Mouse (Mus musculus): ENCODE data around the gene Abcg1. TPM values are rescaled to one million over a fixed set of nuclear protein-coding genes. Genes with fewer than 3 reads are reported as not detected.

Abcg1 gene
- polyA plus RNA-seq, 1 experiment from 2014 or later: 9.3 TPM

GRCm38 (mm10) chr17:31070403-31071185 lies 13.1 kb downstream of the Abcg1 start:
- no peak overlapping the region for H3K4me3 ChIP-seq (replicated peaks)
- H3K4me2 ChIP-seq: peak overlapping the region; percentile 27
- no peak overlapping the region for H3K9ac ChIP-seq
- no peak for ATAC-seq (ENCODE audit: insufficient read depth)
- 21% methylated on average over 6 of the region's 6 CpGs for WGBS (ENCODE audit: insufficient replicate concordance)
- no peaks in the 10 kb centered on the region for H3K36me3 ChIP-seq (replicated peaks)
- peaks cover 80% of the 10 kb centered on the region for H3K4me1 ChIP-seq (replicated peaks)
- H3K27me3 ChIP-seq: no peaks in the 10 kb centered on the region
- H3K27ac ChIP-seq (replicated peaks): peak overlapping the region; percentile 60
- H3K9me3 ChIP-seq (replicated peaks): no peaks in the 10 kb centered on the region

GRCm38 (mm10) chr17:31071421-31072301 lies 14.2 kb downstream of the Abcg1 start:
- no peaks in the 10 kb centered on the region for H3K36me3 ChIP-seq (replicated peaks)
- WGBS (ENCODE audit: insufficient replicate concordance): 26% methylated on average over 18 of the region's 18 CpGs
- H3K9ac ChIP-seq: 0 out of 2 replicates have a peak overlapping the region, but pooled peaks have one; percentile 4
- H3K4me3 ChIP-seq (replicated peaks): no peak overlapping the region
- ATAC-seq (ENCODE audit: insufficient read depth): peak; percentile 20; the same call in 1 of the 2 replicates
- H3K4me1 ChIP-seq (replicated peaks): peaks cover 90% of the 10 kb centered on the region
- H3K9me3 ChIP-seq (replicated peaks): no peaks in the 10 kb centered on the region
- H3K27me3 ChIP-seq: no peaks in the 10 kb centered on the region
- peak overlapping the region; percentile 49 for H3K27ac ChIP-seq (replicated peaks)
- H3K4me2 ChIP-seq: peak overlapping the region; percentile 27

DNA sequence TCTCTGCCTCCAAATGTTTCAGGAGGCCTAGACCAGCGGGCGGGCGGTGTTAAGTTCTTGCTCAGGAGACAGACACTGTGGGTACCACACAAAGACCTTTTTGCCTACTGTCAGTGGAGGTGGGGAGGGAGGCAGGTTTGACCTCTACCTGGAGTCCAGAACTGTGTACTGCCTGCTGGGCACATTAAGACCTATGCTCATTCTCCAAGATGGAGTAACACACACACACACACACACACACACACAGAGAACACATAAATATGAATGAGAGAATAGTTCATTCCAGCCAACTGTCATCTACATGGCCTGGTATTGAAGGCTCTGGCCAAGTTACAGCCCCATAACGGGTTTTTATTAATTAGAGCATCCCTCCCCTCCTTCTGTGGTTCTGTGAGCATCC lies 15.4 kb downstream of the Abcg1 start:
- no peak overlapping the region for H3K9ac ChIP-seq
- no peaks in the 10 kb centered on the region for H3K36me3 ChIP-seq (replicated peaks)
- H3K9me3 ChIP-seq (replicated peaks): no peaks in the 10 kb centered on the region
- peaks cover 93% of the 10 kb centered on the region for H3K4me1 ChIP-seq (replicated peaks)
- H3K4me3 ChIP-seq (replicated peaks): peak overlapping the region; percentile 53
- peak overlapping the region; percentile 87 for H3K4me2 ChIP-seq
- H3K27me3 ChIP-seq: no peaks in the 10 kb centered on the region
- WGBS (ENCODE audit: insufficient replicate concordance): 71% methylated on average over 4 of the region's 4 CpGs
- no peak for ATAC-seq (ENCODE audit: insufficient read depth)
- H3K27ac ChIP-seq (replicated peaks): peak overlapping the region; percentile 81

DNA sequence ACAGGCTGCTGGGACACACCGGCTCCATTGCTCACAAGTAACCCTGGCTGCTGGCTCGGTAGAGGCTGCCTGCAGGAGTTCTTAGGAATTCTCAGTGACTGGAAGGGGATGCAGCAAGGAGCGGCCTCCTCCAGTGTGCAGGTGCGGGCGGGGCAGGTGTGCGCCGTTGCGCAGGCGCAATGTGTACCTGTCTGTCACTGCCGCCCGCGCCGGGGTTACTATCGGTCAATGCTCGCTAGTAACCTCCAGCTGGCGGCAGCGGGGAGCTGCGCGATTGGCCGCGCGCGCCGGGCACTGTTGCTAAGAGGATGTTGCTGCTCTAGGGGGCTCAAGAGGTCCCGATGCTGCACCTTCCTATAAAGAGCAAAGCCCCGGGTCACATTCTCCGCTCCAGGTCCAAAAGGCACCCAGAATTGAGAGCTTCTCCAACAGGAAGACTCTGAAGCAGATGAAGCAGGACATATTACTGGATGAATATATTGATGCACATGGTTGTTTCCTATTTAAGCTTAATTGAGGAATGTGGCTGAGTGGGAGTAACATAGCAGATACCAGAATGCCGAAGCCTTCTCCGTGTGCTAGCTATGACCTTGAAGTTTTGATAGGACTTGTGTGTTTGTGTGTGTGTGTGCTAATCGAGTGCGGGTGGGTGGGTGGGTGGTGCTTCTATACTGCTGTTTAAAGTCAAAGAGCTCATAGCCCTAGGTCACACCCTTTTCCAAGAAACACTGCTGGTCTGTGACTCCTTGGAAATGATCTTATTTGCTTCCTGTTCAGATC lies 16.0 kb downstream of the Abcg1 start:
- Histone ChIP-seq H3K9ac (peak overlapping the region; percentile 50), H3K4me2 (peak overlapping the region; percentile 87), H3K27ac (replicated peaks) (peak overlapping the region; percentile 81), H3K27me3 (no peaks in the 10 kb centered on the region), H3K4me1 (replicated peaks) (peaks cover 93% of the 10 kb centered on the region), H3K36me3 (replicated peaks) (no peaks in the 10 kb centered on the region), H3K9me3 (replicated peaks) (no peaks in the 10 kb centered on the region), H3K4me3 (replicated peaks) (peak overlapping the region; percentile 53)
- 4% methylated on average over 31 of the region's 31 CpGs for WGBS (ENCODE audit: insufficient replicate concordance)
- ATAC-seq (ENCODE audit: insufficient read depth): peak; percentile 75

DNA sequence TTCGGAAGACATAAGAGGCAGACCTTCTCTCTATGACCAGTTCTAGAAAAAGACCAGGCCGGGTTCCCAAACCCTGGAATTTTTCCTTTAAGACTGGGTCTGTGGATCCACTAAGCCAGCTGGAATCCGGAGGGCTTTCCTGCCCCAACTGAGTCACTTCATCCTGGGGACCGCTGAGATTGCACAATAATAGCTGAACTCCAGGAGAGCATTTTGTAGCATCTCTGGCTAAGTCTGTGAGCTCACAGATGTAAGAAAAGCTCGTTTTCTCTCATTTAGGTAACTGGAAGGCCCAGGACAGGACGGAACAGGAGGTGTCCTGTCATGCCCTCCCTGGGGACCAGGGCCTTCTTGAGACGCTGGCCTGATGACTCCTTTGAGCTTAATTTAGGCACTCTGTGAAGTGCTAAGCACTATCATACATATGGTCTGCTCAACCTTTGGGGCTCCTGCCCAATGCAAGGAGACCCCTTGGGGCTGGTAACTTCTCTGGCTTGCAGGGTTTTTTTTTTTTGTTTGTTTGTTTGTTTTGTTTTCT lies 16.6 kb downstream of the Abcg1 start:
- peaks cover 94% of the 10 kb centered on the region for H3K4me1 ChIP-seq (replicated peaks)
- 14% methylated on average over 7 of the region's 7 CpGs for WGBS (ENCODE audit: insufficient replicate concordance)
- no peaks in the 10 kb centered on the region for H3K27me3 ChIP-seq
- no peak for ATAC-seq (ENCODE audit: insufficient read depth)
- peak overlapping the region; percentile 81 for H3K27ac ChIP-seq (replicated peaks)
- H3K9ac ChIP-seq: peak overlapping the region; percentile 50
- peak overlapping the region; percentile 53 for H3K4me3 ChIP-seq (replicated peaks)
- no peaks in the 10 kb centered on the region for H3K36me3 ChIP-seq (replicated peaks)
- H3K4me2 ChIP-seq: peak overlapping the region; percentile 87
- H3K9me3 ChIP-seq (replicated peaks): no peaks in the 10 kb centered on the region

- 37% methylated on average over 3 of the region's 3 CpGs for WGBS (ENCODE audit: insufficient replicate concordance)
- Histone ChIP-seq H3K27me3 (no peaks in the 10 kb centered on the region), H3K4me1 (replicated peaks) (peaks cover 89% of the 10 kb centered on the region), H3K9ac (no peak overlapping the region), H3K27ac (replicated peaks) (peak overlapping the region; percentile 81), H3K36me3 (replicated peaks) (no peaks in the 10 kb centered on the region), H3K4me2 (peak overlapping the region; percentile 87), H3K4me3 (replicated peaks) (peak overlapping the region; percentile 53; the same call in 1 of the 2 replicates), H3K9me3 (replicated peaks) (no peaks in the 10 kb centered on the region)
- ATAC-seq (ENCODE audit: insufficient read depth): no peak
Measured at GRCm38 (mm10) chr17:31074666-31075065, 17.2 kb downstream of the Abcg1 start.

DNA sequence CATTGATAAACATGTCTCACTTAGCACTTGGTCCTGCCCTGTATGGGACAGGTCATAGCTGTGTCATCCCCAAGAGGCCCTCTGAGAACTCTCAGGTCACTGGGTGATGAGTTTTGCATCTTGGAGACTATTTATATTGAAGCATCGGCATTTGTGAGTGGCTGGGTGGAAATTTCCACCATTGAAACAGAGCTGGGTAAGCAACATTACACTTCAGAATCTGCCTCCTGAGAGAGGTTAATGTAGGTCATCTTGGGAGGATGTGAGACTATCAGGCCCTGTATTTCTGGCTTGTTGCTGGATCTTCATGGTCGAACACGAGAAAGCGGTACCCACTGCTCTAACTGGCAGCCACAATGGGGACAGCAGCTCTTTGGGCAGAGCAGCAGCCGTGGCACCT lies 18.0 kb downstream of the Abcg1 start:
- Histone ChIP-seq H3K4me3 (replicated peaks) (no peak overlapping the region), H3K36me3 (replicated peaks) (no peaks in the 10 kb centered on the region), H3K9ac (no peak overlapping the region), H3K9me3 (replicated peaks) (no peaks in the 10 kb centered on the region), H3K4me1 (replicated peaks) (peaks cover 84% of the 10 kb centered on the region), H3K4me2 (no peak overlapping the region), H3K27ac (replicated peaks) (peak overlapping the region; percentile 81; the same call in 1 of the 2 replicates), H3K27me3 (no peaks in the 10 kb centered on the region)
- no peak for ATAC-seq (ENCODE audit: insufficient read depth)
- 77% methylated on average over 5 of the region's 5 CpGs for WGBS (ENCODE audit: insufficient replicate concordance)

DNA sequence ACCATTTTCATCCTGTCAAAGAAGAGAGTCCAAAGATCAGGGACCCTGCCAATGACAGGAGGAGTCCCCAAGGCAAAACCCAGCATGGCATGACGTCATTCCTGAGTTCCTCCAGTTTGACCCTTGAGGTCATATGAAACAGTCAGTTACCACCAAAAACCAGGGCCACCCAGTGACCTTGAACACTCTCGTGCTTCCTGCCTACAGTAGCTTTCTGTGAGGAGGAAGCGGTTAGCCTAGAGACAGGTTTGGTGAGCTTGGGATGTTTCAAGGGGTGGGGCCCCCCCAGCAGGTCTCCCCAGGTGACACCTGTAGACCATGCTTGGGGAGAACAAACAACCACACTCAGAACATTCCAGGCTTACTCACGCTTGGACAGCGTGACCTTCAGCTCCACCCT lies 20.1 kb downstream of the Abcg1 start:
- Histone ChIP-seq H3K27ac (replicated peaks) (no peak overlapping the region), H3K4me1 (replicated peaks) (peaks cover 74% of the 10 kb centered on the region)
- no peak for ATAC-seq (ENCODE audit: insufficient read depth)

DNA sequence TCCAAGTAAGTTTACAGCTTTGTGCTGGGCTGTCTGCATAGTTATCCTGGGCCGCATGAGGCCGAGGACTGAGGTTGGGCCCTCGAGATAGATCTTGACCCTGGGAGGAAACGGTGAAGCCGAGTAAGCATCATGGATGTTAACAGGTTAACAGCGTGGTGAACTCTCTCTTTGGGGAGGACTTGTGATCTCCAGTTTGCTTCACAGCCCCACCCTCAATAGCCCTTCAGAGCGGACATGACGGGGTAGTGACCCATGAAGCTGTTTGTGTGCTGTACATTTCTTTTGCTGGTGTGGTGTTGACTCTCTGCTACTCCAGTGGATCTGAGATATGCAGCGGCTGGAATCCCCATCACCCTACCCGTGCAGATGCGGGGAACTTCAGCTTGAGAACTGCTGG lies 21.1 kb downstream of the Abcg1 start:
- H3K27ac ChIP-seq (replicated peaks): peak overlapping the region; percentile 24; the same call in 1 of the 2 replicates
- no peaks in the 10 kb centered on the region for H3K27me3 ChIP-seq
- WGBS (ENCODE audit: insufficient replicate concordance): 73% methylated on average over 11 of the region's 11 CpGs

More for the DNA sequence above, 20.1 kb downstream of the Abcg1 start:
- Histone ChIP-seq H3K4me2 (no peak overlapping the region), H3K36me3 (replicated peaks) (no peaks in the 10 kb centered on the region), H3K27me3 (no peaks in the 10 kb centered on the region), H3K4me3 (replicated peaks) (no peak overlapping the region), H3K9ac (no peak overlapping the region), H3K9me3 (replicated peaks) (no peaks in the 10 kb centered on the region)
- 70% methylated on average over 5 of the region's 5 CpGs for WGBS (ENCODE audit: insufficient replicate concordance)

DNA sequence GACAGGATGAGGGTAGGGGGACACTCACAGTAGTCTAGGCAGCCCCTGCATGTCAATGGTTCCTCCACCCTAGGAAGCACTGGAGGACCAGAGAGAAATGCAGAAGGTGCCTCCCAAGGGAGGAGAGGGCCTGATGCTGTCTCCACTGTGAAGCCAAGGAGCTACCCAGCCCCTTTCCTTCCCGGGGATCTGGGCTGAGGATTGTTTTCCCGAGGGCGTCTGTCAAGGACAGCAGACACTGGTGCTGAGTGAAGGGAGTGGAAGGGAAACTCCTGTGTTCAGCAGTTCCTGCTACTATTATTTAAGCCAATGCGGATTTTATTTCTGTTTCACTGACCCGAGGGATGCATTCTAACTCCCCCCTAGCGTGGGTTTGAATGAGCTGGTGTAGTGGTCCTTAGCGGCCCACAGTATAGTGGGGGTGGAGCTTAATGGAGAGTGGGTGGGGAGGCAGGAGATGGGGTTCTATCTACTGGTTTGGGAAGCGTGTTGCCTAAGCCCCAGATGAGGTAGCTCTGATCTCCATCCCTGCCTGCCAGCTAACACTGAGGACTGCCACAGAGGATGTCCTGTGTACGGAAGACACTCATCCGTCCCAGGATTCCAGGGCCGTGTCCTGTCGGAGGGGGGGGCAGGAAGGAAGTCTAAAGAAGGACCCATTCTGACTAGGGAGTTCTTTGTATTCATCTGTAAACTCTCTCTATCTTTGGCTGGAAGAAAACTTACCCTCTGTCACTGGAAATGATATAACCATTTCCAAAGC lies 21.8 kb downstream of the Abcg1 start:
- ATAC-seq (ENCODE audit: insufficient read depth): peak; percentile 27
- Histone ChIP-seq H3K9me3 (replicated peaks) (no peaks in the 10 kb centered on the region), H3K9ac (no peak overlapping the region), H3K4me3 (replicated peaks) (no peak overlapping the region), H3K27me3 (no peaks in the 10 kb centered on the region), H3K27ac (replicated peaks) (peak overlapping the region; percentile 29; the same call in 1 of the 2 replicates), H3K4me2 (no peak overlapping the region), H3K36me3 (replicated peaks) (no peaks in the 10 kb centered on the region), H3K4me1 (replicated peaks) (peaks cover 72% of the 10 kb centered on the region)
- 44% methylated on average over 12 of the region's 12 CpGs for WGBS (ENCODE audit: insufficient replicate concordance)

More for the DNA sequence above, 21.1 kb downstream of the Abcg1 start:
- H3K9me3 ChIP-seq (replicated peaks): no peaks in the 10 kb centered on the region
- H3K9ac ChIP-seq: no peak overlapping the region
- ATAC-seq (ENCODE audit: insufficient read depth): no peak
- no peaks in the 10 kb centered on the region for H3K36me3 ChIP-seq (replicated peaks)
- H3K4me1 ChIP-seq (replicated peaks): peaks cover 74% of the 10 kb centered on the region
- H3K4me3 ChIP-seq (replicated peaks): no peak overlapping the region
- H3K4me2 ChIP-seq: no peak overlapping the region
